In the genomic region with DNA sequence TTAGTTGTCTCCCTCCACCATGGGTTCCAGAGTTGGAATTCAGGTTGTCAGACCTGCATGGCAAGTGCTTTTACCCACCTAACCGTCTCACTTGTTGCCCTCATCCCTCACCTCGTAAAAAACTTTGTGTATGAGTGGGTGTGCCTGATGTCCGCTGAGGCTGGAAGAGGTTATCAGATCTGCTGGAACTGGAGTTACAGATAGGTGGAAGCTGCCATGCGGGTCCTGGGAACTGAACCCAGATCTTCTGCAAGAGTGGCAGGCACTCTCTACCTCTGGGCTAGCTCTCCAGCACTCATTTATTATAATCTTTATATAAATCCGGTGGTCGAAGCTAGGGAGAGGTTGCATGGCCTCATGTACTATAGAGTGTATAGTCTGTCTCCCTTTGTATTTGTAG, we compare ENCODE assay signal across 27 mouse cellular contexts. TPM values are rescaled to one million over a fixed set of nuclear protein-coding genes. Genes with fewer than 3 reads are reported as not detected.
A peak's percentile ranks its signal among the peaks of the same experiment; 100 is the strongest.
DNase-seq lines count a peak whose midpoint lies in the region; ATAC-seq and TF ChIP-seq lines count a peak whose summit lies in the region.
"Had no signal": no experiment of that assay in that cellular context is flagged by ENCODE, and none has a peak within 500 bp of the region (broad histone marks: within the 10 kb centered on the region; RNA-seq: fewer than 3 reads in every experiment).

No protein-coding gene starts in this region.

- no peaks in the 10 kb centered on the region for H3K9me3 ChIP-seq in liver, postnatal 0 days (ENCODE audit: low read length)
- no peaks in the 10 kb centered on the region for H3K9me3 ChIP-seq in MEL (replicated peaks; ENCODE audit: insufficient read depth, low read length)
- no peaks in the 10 kb centered on the region for H3K9me3 ChIP-seq in liver, embryonic 13.5 days (replicated peaks)
- H3K9me3 ChIP-seq: embryonic facial prominence, embryonic 12.5 days; embryonic facial prominence, embryonic 15.5 days; heart, embryonic 12.5 days; heart, embryonic 15.5 days; hindbrain, embryonic 10.5 days; hindbrain, embryonic 13.5 days had no signal

- TF ChIP-seq CTCF in liver, postnatal 0 days (IDR thresholded peaks at IDR 0.05; ENCODE audit: low read depth), result no peak
- TF ChIP-seq CTCF in MEL (IDR thresholded peaks at IDR 0.05 in 2 of 3, conservative IDR thresholded peaks at IDR 0.05 in 1 of 3; ENCODE audit: control insufficient read depth in 1 of 3, insufficient read depth in 1 of 3, low read depth in 2 of 3, low read length in 3 of 3, poor library complexity in 1 of 3, severe bottlenecking in 1 of 3), result no peak

- no peak for TF ChIP-seq EP300 in liver, postnatal 0 days (IDR thresholded peaks at IDR 0.05; ENCODE audit: low read depth)
- TF ChIP-seq EP300 in MEL (IDR thresholded peaks at IDR 0.05; ENCODE audit: low read depth in 1 of 2, low read length in 2 of 2), result no peak

- peaks cover 53% of the 10 kb centered on the region for H3K79me2 ChIP-seq in MEL (ENCODE audit: control insufficient read depth, insufficient read depth, low read length, poor library complexity)

- H3K4me2 ChIP-seq in liver, postnatal 0 days (ENCODE audit: low read depth, low read length), result no peak overlapping the region
- peak overlapping the region; percentile 25 for H3K4me2 ChIP-seq in liver, embryonic 13.5 days
- H3K4me2 ChIP-seq: embryonic facial prominence, embryonic 12.5 days; embryonic facial prominence, embryonic 15.5 days; heart, embryonic 12.5 days; heart, embryonic 15.5 days; hindbrain, embryonic 13.5 days had no signal

- H3K9ac ChIP-seq in liver, postnatal 0 days (replicated peaks), result no peak overlapping the region
- H3K9ac ChIP-seq in MEL (ENCODE audit: control insufficient read depth, low read depth, low read length, poor library complexity, severe bottlenecking), result no peak overlapping the region
- no peak overlapping the region for H3K9ac ChIP-seq in liver, embryonic 13.5 days
- H3K9ac ChIP-seq: embryonic facial prominence, embryonic 12.5 days; embryonic facial prominence, embryonic 15.5 days; heart, embryonic 12.5 days; heart, embryonic 15.5 days; hindbrain, embryonic 13.5 days had no signal

- TF ChIP-seq POLR2A in MEL (IDR thresholded peaks at IDR 0.05; ENCODE audit: control insufficient read depth in 1 of 2, insufficient read depth in 1 of 2, low read depth in 1 of 2, low read length in 2 of 2, poor library complexity in 1 of 2), result no peak

- H3K36me3 ChIP-seq in liver, postnatal 0 days (replicated peaks; ENCODE audit: insufficient read depth, low read length), result peaks cover 16% of the 10 kb centered on the region
- H3K36me3 ChIP-seq in MEL (ENCODE audit: control insufficient read depth in 1 of 2, insufficient read depth in 2 of 2, low read length in 2 of 2), result peaks cover 20 to 36% of the 10 kb centered on the region in 2 experiments
- H3K36me3 ChIP-seq in liver, embryonic 13.5 days, result peaks cover 23% of the 10 kb centered on the region

- no peak for TF ChIP-seq RAD21 in MEL (IDR thresholded peaks at IDR 0.05; ENCODE audit: low read depth, low read length)

- no peak for ATAC-seq in liver, postnatal 0 days
- ATAC-seq in liver, embryonic 13.5 days (ENCODE audit: low read depth), result peak; percentile 22
- peak; percentile 31 for ATAC-seq in megakaryocyte-erythroid progenitor cell, adult 5-6 weeks (replicated peaks; ENCODE audit: low FRiP score, low TSS enrichment, poor library complexity, severe bottlenecking)
- ATAC-seq: activated CD4-positive, CD25-positive, alpha-beta regulatory T cell, adult 4 months; forebrain, embryonic 14.5 days; hindbrain, embryonic 16.5 days had no signal

- DNase-seq in liver, result peak; percentile 14
- DNase-seq in liver, postnatal 0 days, result no peak
- DNase-seq in MEL (ENCODE audit: low read depth, low spot score), result peak; percentile 35
- DNase-seq in liver, embryonic 13.5 days, result no peak
- DNase-seq in embryo, embryonic 10 days (ENCODE audit: low spot score), result no peak
- no peak for DNase-seq in gastrocnemius, adult 18-20 months (ENCODE audit: low spot score)
- DNase-seq: adrenal gland, postnatal 10 days; adrenal gland, postnatal 36 days; B cell, adult 2 months; cerebellum, adult 18-20 months; cerebellum, adult 9-10 months; cerebellum, postnatal 14 days; gastrocnemius, postnatal 10 days; gastrocnemius, postnatal 36 days; heart, postnatal 10 days; heart, postnatal 36 days had no signal

- WGBS in liver, postnatal 0 days (ENCODE audit: insufficient replicate concordance), result 64% methylated on average over 6 of the region's 6 CpGs
- 32% methylated on average over 6 of the region's 6 CpGs for WGBS in liver, embryonic 13.5 days (ENCODE audit: insufficient replicate concordance)

- peaks cover 14% of the 10 kb centered on the region for H3K4me1 ChIP-seq in liver, postnatal 0 days (ENCODE audit: insufficient read depth)
- peaks cover 16 to 27% of the 10 kb centered on the region in 2 experiments for H3K4me1 ChIP-seq in MEL (ENCODE audit: control insufficient read depth in 1 of 2, insufficient read depth in 2 of 2, low read length in 2 of 2)
- H3K4me1 ChIP-seq in liver, embryonic 13.5 days (replicated peaks), result peaks cover 44% of the 10 kb centered on the region

- no peak overlapping the region for H3K27ac ChIP-seq in liver, postnatal 0 days (ENCODE audit: low read depth)
- H3K27ac ChIP-seq in MEL (ENCODE audit: control insufficient read depth, low read depth, low read length), result 0 out of 2 replicates have a peak overlapping the region, but pooled peaks have one; percentile 0
- H3K27ac ChIP-seq in liver, embryonic 13.5 days, result no peak overlapping the region
- H3K27ac ChIP-seq: embryonic facial prominence, embryonic 12.5 days; embryonic facial prominence, embryonic 15.5 days; heart, embryonic 15.5 days; hindbrain, embryonic 10.5 days; hindbrain, embryonic 13.5 days had no signal

- no peak overlapping the region for H3K4me3 ChIP-seq in liver, postnatal 0 days (ENCODE audit: low read depth, low read length)
- H3K4me3 ChIP-seq in MEL (ENCODE audit: control insufficient read depth in 1 of 2, insufficient read depth in 1 of 2, low read depth in 2 of 2, low read length in 2 of 2), result no peak overlapping the region
- H3K4me3 ChIP-seq in liver, embryonic 13.5 days (replicated peaks), result no peak overlapping the region
- H3K4me3 ChIP-seq: embryonic facial prominence, embryonic 12.5 days; embryonic facial prominence, embryonic 15.5 days; heart, embryonic 12.5 days; heart, embryonic 15.5 days; hindbrain, embryonic 10.5 days; hindbrain, embryonic 13.5 days had no signal

- no peaks in the 10 kb centered on the region for H3K27me3 ChIP-seq in liver, postnatal 0 days (ENCODE audit: insufficient read depth, low read length)
- H3K27me3 ChIP-seq in MEL (ENCODE audit: control insufficient read depth in 1 of 2, insufficient read depth in 2 of 2, low read length in 2 of 2), result no peaks in the 10 kb centered on the region
- H3K27me3 ChIP-seq in liver, embryonic 13.5 days, result no peaks in the 10 kb centered on the region
- H3K27me3 ChIP-seq: CH12.LX; embryonic facial prominence, embryonic 12.5 days; embryonic facial prominence, embryonic 15.5 days; heart, embryonic 12.5 days; heart, embryonic 15.5 days; hindbrain, embryonic 13.5 days had no signal

TF ChIP-seq in MEL, 35 proteins besides CTCF, POLR2A, EP300 and RAD21:
- TF ChIP-seq TCF12 (IDR thresholded peaks at IDR 0.05; ENCODE audit: low read depth, low read length) (0 out of 2 replicates have a peak, but pooled peaks have one; percentile 1), MYB (IDR thresholded peaks at IDR 0.05; ENCODE audit: low read depth, low read length) (no peak), GATA1 (IDR thresholded peaks at IDR 0.05; ENCODE audit: low read depth, low read length) (0 out of 2 replicates have a peak, but pooled peaks have one; percentile 19), RCOR1 (IDR thresholded peaks at IDR 0.05; ENCODE audit: low read depth, low read length) (no peak), BHLHE40 (IDR thresholded peaks at IDR 0.05; ENCODE audit: borderline replicate concordance, low read depth, low read length) (no peak), E2F4 (IDR thresholded peaks at IDR 0.05; ENCODE audit: borderline replicate concordance, low read depth, low read length) (no peak), POLR2AphosphoS5 (IDR thresholded peaks at IDR 0.05; ENCODE audit: borderline replicate concordance, low read depth, low read length) (no peak), SIN3A (IDR thresholded peaks at IDR 0.05; ENCODE audit: low read length) (0 out of 2 replicates have a peak, but pooled peaks have one; percentile 12)
TF ChIP-seq in MEL: peak in this region for 3.

RNA-seq across cellular contexts. Expression of a gene that starts 4.3 kb away (rescaled TPM):
- polyA plus RNA-seq in liver, postnatal 0 days (2015; fragmentation: Nextera tagmentation; extraction: Ambion mirVana), result 34.3 and 38.3 TPM in 2 replicates
- 96.6 and 102 TPM in 2 replicates for total RNA-seq in MEL (2012; rRNA removed)
- 100 to 1,000 TPM; 145 to 270 TPM for polyA plus RNA-seq in MEL (2012; ENCODE audit: insufficient read depth in 1 of 2, insufficient read length in 2 of 2, low read depth in 1 of 2, low replicate concordance in 2 of 2, missing spikeins in 1 of 2)
- polyA plus RNA-seq in liver, embryonic 13.5 days (2015; fragmentation: Nextera tagmentation; extraction: Ambion mirVana), result 58.1 and 61.4 TPM in 2 replicates
- total RNA-seq in megakaryocyte-erythroid progenitor cell, adult 5-6 weeks (2014; fragmentation: Nextera tagmentation), result 57.0 and 70.9 TPM in 2 replicates
- 18.9 and 44.0 TPM in 2 replicates for total RNA-seq in megakaryocyte-erythroid progenitor cell, adult 5-6 weeks (2017)
- 10 to 100 TPM; 65.9 to 66.8 TPM for total RNA-seq in gastrocnemius, adult 18-20 months (2021)

Comparison
In these comparisons a context has a peak if more than half of its experiments do, and no peak if none do; other contexts are left out.
1. DNase-seq: peak in liver (single experiment) and MEL (single experiment); none in liver, postnatal 0 days (single experiment), liver, embryonic 13.5 days (single experiment), embryo, embryonic 10 days (single experiment) and gastrocnemius, adult 18-20 months (single experiment).